Mouse (Mus musculus) spleen, adult 10 weeks (tissue): ENCODE data around the gene Gpatch3. TPM values are rescaled to one million over a fixed set of nuclear protein-coding genes. Genes with fewer than 3 reads are reported as not detected.

ENCODE experiments used
- polyA plus RNA-seq: library from polyadenylated mRNA; stranded (reverse); fragments of 350-450 nt; fragmentation: Illumina TruSeq; extraction: RNeasy Lipid Tissue Mini Kit (QIAGEN cat#74804); gene quantifications from one replicate; pipeline ENCODE4 v1.2.3, GENCODE M21; 2015; ENCODE audit warnings: low replicate concordance; ENCODE audit not compliant: insufficient read depth

The Gpatch3 gene
- polyA plus RNA-seq, result 7.4 TPM

DNA sequence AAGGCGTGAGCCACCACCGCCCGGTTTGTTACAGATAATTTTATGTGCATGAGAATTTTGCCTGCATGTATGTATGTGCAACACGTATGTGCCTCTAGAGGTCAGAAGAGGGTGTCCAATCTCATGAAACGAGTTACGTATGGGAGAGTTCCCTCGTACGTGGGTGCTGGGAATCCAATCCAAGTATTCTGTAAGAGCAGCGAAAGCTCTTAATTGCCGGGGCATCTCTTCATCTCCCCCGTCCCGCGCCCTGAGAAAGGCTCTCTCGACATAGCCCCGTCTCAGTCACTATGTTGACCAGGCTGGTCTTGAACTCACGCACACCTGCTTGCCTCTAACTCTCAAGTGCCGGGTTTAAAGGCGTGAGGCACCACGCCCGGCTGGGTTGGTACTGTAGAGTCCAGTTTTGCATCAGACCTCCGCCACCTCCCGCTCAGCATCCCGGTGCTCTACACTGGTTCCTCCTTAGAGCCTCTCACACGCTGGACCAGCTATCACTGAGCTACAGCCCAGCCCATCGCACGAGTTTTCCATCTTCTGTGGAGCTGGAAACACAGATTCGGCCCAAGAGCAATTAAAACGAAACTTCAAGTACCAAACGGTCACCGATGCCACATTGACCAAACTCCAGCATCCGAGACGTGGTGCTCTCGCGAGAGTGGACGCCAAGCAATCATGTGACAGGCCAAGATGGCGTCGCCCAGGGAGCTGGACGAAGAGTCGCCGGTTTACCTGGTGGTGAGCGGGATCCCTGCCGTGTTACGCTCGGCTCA, at the start of gene Gpatch3:
Gene Gpatch3 (plus strand): TSS at position 676 of the 773 bp plus-strand sequence.

DNA sequence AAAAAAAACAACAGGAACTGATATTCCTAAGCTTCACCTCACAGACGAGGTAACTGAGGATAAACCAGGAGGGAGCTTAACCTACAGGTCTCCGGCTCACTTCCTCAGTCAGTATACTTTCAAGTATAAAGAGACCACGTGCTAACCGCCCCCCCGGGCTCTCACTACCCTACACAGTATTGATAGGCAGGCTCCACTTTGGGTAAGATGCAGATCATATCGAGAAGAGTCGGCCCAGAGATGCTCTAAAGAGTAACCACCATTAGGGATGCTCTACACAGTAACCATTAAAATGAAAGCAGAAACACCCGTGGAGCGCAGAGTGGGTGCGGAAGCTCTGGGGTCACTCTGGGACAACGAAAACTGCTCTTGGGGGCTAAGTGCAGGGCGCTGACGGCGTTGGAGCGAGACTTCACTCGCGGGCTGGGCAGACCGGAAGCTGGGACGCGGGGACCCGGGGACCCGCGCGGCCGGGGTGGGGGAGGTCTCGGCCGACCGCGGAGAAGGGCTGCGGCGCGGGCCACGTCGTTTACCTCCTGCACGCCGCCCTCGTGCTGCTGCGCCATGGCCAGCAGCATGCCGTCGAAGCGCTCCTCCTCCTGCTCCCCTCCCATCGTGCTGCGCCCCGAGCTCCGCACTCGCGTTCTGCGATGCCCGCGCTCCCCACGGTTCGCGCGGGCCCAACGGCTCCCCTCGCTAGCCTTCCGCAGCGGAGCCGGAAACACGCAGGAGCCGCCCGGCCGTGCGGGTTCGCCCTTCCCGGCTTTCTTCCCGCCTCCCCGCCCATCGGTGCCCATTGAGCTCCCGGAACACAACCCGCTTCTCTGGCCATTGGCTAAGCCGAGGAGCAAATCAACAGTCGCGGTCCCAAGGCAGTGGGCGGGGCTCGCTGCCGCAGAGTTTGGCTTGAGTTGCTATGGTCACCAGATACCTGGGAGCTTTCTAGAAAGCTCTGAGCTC, 29.0 kb upstream of the Gpatch3 start, which contains the start of gene Nudc:
Gene Nudc (minus strand): TSS at position 725 of the 960 bp plus-strand sequence.

DNA sequence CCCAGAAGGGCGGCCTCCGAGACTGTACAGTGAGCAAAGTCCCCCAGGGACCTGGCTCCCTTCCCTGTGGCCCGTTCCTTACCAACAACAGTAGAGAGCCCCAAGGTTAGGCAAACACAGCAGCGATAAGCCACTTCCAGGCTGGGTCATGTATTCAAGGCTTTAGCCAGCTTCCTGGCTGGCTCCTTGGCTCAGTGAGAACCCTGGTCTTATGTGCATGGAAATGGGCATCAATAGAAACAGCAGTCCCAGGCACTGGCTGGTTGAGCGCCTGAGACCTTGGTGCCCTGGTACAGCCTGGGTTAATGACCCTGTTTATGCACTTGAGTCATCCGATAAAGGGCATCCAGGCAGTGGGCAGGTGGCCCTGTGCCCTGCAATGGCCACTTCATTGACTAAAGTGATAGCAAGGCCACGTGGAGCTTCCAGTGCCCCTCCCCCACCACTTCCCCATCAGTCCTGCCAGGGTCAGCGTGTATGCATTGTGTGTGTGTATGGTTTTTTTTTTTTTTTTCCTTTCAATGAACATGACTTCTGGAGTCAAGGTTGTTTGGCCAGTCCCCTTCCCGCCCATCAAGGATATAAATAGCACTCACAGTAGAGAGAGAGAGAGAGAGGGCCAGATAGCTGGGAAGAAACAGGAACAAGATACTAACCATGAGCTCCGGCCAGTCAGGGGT, 21.6 kb upstream of the Gpatch3 start, which contains the start of gene Nr0b2:
Gene Nr0b2 (plus strand): TSS at position 609 of the 680 bp plus-strand sequence.

DNA sequence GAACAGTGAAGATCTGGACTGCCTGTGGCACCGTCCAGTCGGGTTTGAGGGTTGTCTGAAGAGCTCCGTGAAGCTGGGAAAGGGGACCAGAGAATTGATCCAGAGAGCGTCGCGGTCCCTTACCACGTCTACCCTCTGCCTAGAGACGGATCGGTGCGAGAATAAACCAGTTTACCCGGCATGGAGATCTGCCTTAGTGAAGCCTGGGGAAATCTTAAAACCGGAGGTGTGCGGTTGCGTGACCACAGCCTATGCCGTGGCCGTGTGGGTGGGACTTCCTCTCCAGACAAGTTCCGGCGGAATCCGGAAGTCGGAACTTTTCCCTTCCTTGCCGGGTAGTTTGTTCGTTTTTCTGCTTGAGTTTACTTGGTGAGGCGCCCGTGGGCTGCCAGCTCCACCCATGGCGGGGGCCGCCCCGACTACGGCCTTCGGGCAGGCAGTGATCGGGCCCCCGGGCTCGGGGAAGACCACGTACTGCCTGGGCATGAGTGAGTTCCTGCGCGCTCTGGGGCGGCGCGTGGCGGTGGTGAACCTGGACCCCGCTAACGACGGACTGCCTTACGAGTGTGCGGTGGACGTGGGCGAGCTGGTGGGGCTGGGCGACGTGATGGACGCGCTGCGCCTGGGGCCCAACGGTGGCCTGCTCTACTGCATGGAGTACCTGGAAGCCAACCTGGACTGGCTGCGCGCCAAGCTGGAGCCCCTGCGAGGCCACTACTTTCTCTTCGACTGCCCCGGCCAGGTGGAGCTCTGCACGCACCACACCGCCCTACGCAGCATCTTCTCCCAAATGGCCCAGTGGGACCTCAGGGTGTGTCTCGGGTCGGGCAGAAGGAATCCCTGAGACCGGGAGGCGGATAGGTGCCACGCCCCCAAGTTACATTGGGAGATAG, 9.8 kb downstream of the Gpatch3 start, which contains the start of gene Gpn2:
Gene Gpn2 (plus strand): TSS at position 304 of the 893 bp plus-strand sequence.

DNA sequence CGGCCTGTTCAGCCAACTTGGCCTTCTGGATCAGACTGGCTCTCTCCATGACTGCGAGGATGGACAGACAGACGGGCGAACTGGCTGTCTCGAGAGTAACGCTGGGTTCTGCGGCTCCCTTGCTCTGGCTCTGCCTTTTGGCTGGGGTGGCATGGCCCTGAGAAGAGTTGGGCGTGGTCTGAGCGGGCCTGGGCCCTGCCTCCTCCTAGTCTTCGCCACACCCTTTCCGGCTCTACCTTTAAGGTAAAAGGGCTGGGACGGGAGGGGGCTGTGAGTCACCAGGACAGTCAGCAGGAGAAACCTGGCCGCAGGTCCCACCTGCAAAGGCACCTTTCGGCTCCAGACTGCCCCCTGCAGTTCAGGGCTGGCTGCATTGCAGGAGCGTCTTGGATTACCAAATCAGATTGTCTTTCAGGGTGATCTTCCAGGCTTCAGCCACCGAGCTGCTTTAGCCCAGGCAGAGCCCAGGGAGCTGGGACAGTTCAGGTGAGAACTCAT, 27.2 kb downstream of the Gpatch3 start, which contains the start of gene Sfn:
Gene Sfn (minus strand): TSS at position 448 of the 498 bp plus-strand sequence.

Other genes starting within 250 kb of the Gpatch3 start
- 8.3 TPM for gene Wdtc1, start 221.3 kb upstream of the Gpatch3 start, polyA plus RNA-seq
- 12.0 TPM for gene Slc9a1, start 205.0 kb upstream of the Gpatch3 start, polyA plus RNA-seq
- 0.12 TPM for gene Tent5b, start 94.6 kb upstream of the Gpatch3 start, polyA plus RNA-seq
- 1.0 TPM for gene Trnp1, start 76.2 kb upstream of the Gpatch3 start, polyA plus RNA-seq
- gene Kdf1, start 55.8 kb upstream of the Gpatch3 start, polyA plus RNA-seq, result not detected
- 78.9 TPM for gene Nudc, start 28.7 kb upstream of the Gpatch3 start, polyA plus RNA-seq
- gene Nr0b2, start 21.4 kb upstream of the Gpatch3 start, polyA plus RNA-seq, result not detected
- gene Gpn2, start 9.6 kb downstream of the Gpatch3 start, polyA plus RNA-seq, result 6.8 TPM
- gene Sfn, start 27.4 kb downstream of the Gpatch3 start, polyA plus RNA-seq, result 5.5 TPM
- 106 TPM for gene Zdhhc18, start 75.4 kb downstream of the Gpatch3 start, polyA plus RNA-seq
- 17.2 TPM for gene Pigv, start 97.9 kb downstream of the Gpatch3 start, polyA plus RNA-seq
- gene Arid1a, start 182.0 kb downstream of the Gpatch3 start, polyA plus RNA-seq, result 89.7 TPM